Mouse (Mus musculus) G1E (cell line): ENCODE data around the gene Nmi. TPM values are rescaled to one million over a fixed set of nuclear protein-coding genes. Genes with fewer than 3 reads are reported as not detected.

ENCODE experiments used
- ATAC-seq: 2 replicates; pipeline ENCODE4 v1.8.0; 2016; ENCODE audit warnings: mild to moderate bottlenecking; ENCODE audit not compliant: insufficient number of reproducible peaks, poor library complexity, low FRiP score, severe bottlenecking; ENCODE audit errors: extremely low read depth
- DNase-seq: peaks from one replicate; pipeline ENCODE4 v3.0.0; 2012; ENCODE audit warnings: low spot score
- H3K27me3 ChIP-seq: 2 replicates; pipeline ENCODE4 v1.6.1; 2012; ENCODE audit warnings: mild to moderate bottlenecking, low read length, inconsistent platforms; ENCODE audit not compliant: insufficient read depth
- H3K36me3 ChIP-seq: replicated peaks from 2 replicates; pipeline ENCODE3; 2012; ENCODE audit warnings: mild to moderate bottlenecking, inconsistent platforms
- H3K4me1 ChIP-seq: 2 replicates; pipeline ENCODE4 v1.6.1; 2012; ENCODE audit warnings: low read depth, low read length, inconsistent platforms, mixed read lengths; ENCODE audit not compliant: insufficient read depth
- H3K4me3 ChIP-seq: 2 replicates; pipeline ENCODE4 v1.5.1; 2012; ENCODE audit warnings: low read depth, mild to moderate bottlenecking, inconsistent platforms, low read length, moderate library complexity, mixed read lengths
- H3K9me3 ChIP-seq: replicated peaks from 2 replicates; pipeline ENCODE4 v1.6.1; 2012; ENCODE audit warnings: inconsistent platforms
- CTCF ChIP-seq: IDR thresholded peaks from 2 replicates; pipeline ENCODE4 v1.5.1; 2012; ENCODE audit warnings: low read depth, low read length, inconsistent platforms, mixed read lengths
- GATA1 ChIP-seq: IDR thresholded peaks from 2 replicates; pipeline ENCODE4 v1.6.1; 2012; ENCODE audit warnings: borderline replicate concordance, low read length, inconsistent platforms, mixed read lengths
- GATA2 ChIP-seq: IDR thresholded peaks from 2 replicates; pipeline ENCODE4 v1.6.1; 2012; ENCODE audit warnings: low read depth, low read length, inconsistent platforms, borderline replicate concordance
- POLR2AphosphoS5 ChIP-seq: IDR thresholded peaks from 2 replicates; pipeline ENCODE4 v1.6.1; 2012; ENCODE audit warnings: low read depth, low read length, inconsistent platforms; ENCODE audit not compliant: insufficient replicate concordance
- TAL1 ChIP-seq: conservative IDR thresholded peaks from 2 replicates; pipeline ENCODE4 v1.6.1; 2012; ENCODE audit warnings: low read depth, low read length, inconsistent platforms, mixed read lengths
- polyA plus RNA-seq: library from polyadenylated mRNA; stranded (reverse); fragments of >175 nt; gene quantifications from 2 replicates; pipeline ENCODE4 v1.2.3, GENCODE M21; 2012
- total RNA-seq, 2 experiments: library from RNA; stranded (forward) in 1 of 2; stranded (reverse) in 1 of 2; fragments of 200-1000 nt in 1 of 2; fragments of >200 nt in 1 of 2; fragmentation: Nextera tagmentation in 1 of 2; gene quantifications; 2 replicates each; pipeline ENCODE4 v1.2.3; 2014 to 2017

Nmi gene
- total and polyA plus RNA-seq, 3 experiments, result 0.42 to 17.5 (median 7.7) TPM

DNA sequence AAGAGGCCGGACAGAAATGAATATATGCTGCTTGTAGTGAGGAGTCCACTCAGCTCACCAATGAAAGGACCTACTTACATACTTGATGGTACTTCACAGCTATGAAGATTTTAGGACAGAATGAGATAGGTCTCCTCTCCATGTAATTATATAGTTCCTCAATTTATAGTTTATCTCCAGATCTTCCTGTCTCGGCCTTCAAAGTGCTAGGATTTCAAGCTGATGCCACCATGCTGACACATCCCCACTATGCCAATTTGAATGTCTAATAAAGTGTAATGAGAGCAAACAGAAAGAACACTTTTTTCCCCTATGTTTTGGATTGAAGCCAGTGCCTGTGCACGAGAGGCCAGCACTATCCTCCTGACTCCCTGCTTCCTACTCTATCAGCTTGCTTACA lies 36.7 kb downstream of the Nmi start:
- Histone ChIP-seq H3K27me3 (no peaks in the 10 kb centered on the region), H3K9me3 (no peaks in the 10 kb centered on the region), H3K4me3 (no peak overlapping the region), H3K4me1 (peaks cover 63% of the 10 kb centered on the region), H3K36me3 (peaks cover 17% of the 10 kb centered on the region)
- no peak for DNase-seq
- no peak for ATAC-seq
- TF ChIP-seq TAL1 (no peak), CTCF (no peak), GATA1 (no peak), GATA2 (no peak), POLR2AphosphoS5 (no peak)

- H3K4me3 ChIP-seq, result peak overlapping the region; percentile 85; the same call in 1 of the 2 replicates
These were observed 37.4 kb downstream of the Nmi start for GRCm38 (mm10) chr2:51935921-51936320.

DNA sequence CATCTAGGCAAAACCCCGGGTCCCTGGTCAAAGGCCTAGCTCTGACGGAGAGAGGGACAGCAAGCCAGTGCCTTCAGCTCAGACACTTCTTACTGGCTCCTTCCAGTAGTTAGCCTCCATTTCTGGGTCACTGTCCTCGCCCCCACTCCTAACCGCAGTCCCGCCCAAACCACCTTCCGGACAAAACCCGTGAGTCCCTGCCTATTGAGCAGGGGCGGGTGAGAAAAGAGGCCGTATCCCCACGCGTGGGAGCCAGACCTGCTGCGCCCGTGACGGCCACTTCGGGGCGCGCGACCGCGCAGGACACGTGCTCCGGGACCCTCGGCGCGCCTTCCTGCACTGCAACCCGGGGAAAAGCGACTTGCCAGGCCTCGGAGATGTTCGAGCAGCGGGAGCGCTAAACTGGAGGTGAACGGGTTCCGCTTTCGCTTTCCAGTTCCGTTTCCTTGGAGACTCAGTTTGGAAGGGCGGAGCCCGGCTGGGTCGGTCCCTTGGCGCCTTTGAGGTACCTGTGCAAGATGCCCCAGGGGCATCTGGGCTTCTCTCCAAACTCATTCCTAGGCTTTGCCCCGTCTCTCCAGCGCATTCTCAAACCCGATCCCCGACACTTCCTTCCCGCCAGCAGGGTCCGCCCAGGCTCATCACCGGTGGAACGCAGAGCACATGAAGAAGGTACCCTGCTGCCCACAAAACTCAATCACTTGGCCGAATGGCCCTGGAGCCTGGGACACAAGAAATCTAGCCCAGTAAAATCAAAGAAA lies 38.5 kb downstream of the Nmi start, which contains the start of gene Rbm43:
Rbm43 (minus strand) TSS at position 590 of the 761 bp plus-strand sequence.
- TF ChIP-seq GATA2 (no peak), GATA1 (no peak), CTCF (no peak), POLR2AphosphoS5 (no peak), TAL1 (no peak)
- peak; percentile 72 for DNase-seq
- H3K36me3 ChIP-seq, result peaks cover 34% of the 10 kb centered on the region
- ATAC-seq, result peak; percentile 51
- no peaks in the 10 kb centered on the region for H3K27me3 ChIP-seq
- H3K4me1 ChIP-seq, result peaks cover 65% of the 10 kb centered on the region
- peaks cover 5% of the 10 kb centered on the region; the same call in 1 of the 2 replicates for H3K9me3 ChIP-seq
- H3K4me3 ChIP-seq, result peak within 1 kb of the TSS; percentile 85

More at GRCm38 (mm10) chr2:51935921-51936320, 37.4 kb downstream of the Nmi start:
- DNase-seq (no peak), ATAC-seq (no peak)
- peaks cover 62% of the 10 kb centered on the region for H3K4me1 ChIP-seq
- H3K27me3 ChIP-seq, result no peaks in the 10 kb centered on the region
- H3K9me3 ChIP-seq, result 0 out of 2 replicates have a peak, but pooled peaks cover under 1% of the 10 kb centered on the region
- TF ChIP-seq TAL1 (no peak), GATA2 (no peak), POLR2AphosphoS5 (no peak)
- H3K36me3 ChIP-seq, result peaks cover 23% of the 10 kb centered on the region

DNA sequence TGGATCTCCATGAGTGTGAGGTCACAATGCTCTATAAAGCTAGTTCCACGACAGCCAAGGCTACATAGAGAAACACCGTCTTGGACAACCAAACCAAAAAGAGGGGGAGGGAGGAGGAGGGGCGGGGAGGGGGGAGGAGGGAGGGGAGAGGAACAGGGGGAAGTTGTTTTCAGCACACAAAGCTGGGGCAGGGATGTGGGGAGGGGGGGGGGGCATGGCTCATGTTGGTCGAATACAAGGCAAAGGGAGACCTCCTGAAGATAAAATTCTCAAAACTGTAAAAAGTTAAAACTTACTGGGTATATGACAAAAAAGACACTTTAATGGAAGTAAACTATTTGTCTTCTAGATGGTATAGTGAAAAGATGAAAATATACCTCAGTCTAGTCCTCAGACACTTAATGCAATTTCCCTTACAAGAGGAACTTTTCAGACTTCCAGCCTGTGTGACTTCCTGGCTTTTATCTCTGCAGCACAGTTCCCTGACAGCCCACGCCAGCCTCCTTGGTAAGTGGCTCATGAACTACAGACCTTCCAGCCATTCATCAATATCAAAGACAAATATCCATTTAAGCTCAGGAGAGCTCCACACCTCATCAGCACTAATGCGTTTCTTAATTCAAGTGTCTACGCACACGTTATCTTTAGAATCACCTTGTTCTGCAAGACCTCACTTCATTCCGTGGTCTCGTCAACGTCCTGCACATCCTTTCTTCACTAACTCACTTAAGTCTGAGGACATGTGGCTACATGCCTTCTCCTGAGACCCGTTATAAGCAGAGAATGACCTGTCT lies 39.8 kb downstream of the Nmi start:
- DNase-seq, result peak; percentile 37
- Histone ChIP-seq H3K9me3 (peaks cover 5% of the 10 kb centered on the region; the same call in 1 of the 2 replicates), H3K4me3 (peak overlapping the region; percentile 85), H3K36me3 (peaks cover 44% of the 10 kb centered on the region), H3K4me1 (peaks cover 56% of the 10 kb centered on the region), H3K27me3 (no peaks in the 10 kb centered on the region)
- peak; percentile 42 for ATAC-seq
- TF ChIP-seq TAL1 (peak; percentile 50; the same call in 1 of the 2 replicates), GATA1 (no peak)

DNA sequence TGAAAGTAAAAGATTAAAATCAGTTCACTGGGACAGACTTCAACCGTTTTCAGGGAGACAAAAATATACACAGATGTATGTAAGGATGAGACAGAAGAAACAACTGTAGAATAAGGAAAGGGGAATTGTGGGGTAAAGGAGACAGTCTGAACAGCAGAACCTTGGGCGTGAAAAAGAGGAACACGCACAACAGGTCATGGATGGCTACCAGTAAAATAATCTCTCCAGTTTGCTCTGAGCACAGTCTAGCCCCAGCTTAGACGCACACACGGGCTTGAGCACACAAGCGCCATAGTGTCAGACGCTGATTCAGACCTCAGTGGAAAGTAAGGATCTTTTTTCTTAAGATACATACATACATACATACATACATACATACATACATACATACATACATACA lies 42.1 kb downstream of the Nmi start:
- DNase-seq (no peak), ATAC-seq (no peak)
- H3K36me3 ChIP-seq, result peaks cover 57% of the 10 kb centered on the region
- no peak for TF ChIP-seq POLR2AphosphoS5
- H3K27me3 ChIP-seq, result no peaks in the 10 kb centered on the region
- H3K9me3 ChIP-seq, result peaks cover 5% of the 10 kb centered on the region; the same call in 1 of the 2 replicates
- peaks cover 36% of the 10 kb centered on the region for H3K4me1 ChIP-seq
- no peak overlapping the region for H3K4me3 ChIP-seq

GRCm38 (mm10) chr2:51914944-51915680 lies 58.2 kb downstream of the Nmi start:
- DNase-seq (no peak), ATAC-seq (peak; percentile 76)
- TF ChIP-seq GATA1 (no peak), POLR2AphosphoS5 (no peak), GATA2 (no peak), TAL1 (no peak), CTCF (peak; percentile 49)

More at GRCm38 (mm10) chr2:51914944-51915680, 58.2 kb downstream of the Nmi start:
- Histone ChIP-seq H3K4me1 (no peaks in the 10 kb centered on the region), H3K27me3 (no peaks in the 10 kb centered on the region; the same call in 1 of the 2 replicates), H3K9me3 (no peaks in the 10 kb centered on the region), H3K36me3 (no peaks in the 10 kb centered on the region), H3K4me3 (no peak overlapping the region)
